Mouse (Mus musculus): ENCODE data around the gene Vmn1r188.

GRCm38 (mm10) chr13:22051523-22051859 lies 32.7 kb upstream of the Vmn1r188 start:
- no peak for TF ChIP-seq USF1 (IDR thresholded peaks at IDR 0.05; ENCODE audit: low read depth)
- no peak for TF ChIP-seq CTCF (IDR thresholded peaks at IDR 0.05; ENCODE audit: control insufficient read depth, insufficient read depth, insufficient read length)
- no peak for TF ChIP-seq MYOD1 (IDR thresholded peaks at IDR 0.05; ENCODE audit: control insufficient read depth, insufficient read length, low read depth)
- TF ChIP-seq MAX (IDR thresholded peaks at IDR 0.05), result no peak
- no peak for TF ChIP-seq MYOG (IDR thresholded peaks at IDR 0.05; ENCODE audit: control insufficient read depth, extremely low read depth, insufficient read length)

Data from C2C12 (cell line).